Mouse (Mus musculus) WW6 (cell line): Measurements from ENCODE around the gene Col12a1.
"Not testable (repeated sequence)": the region's sequence is repeated elsewhere in the genome, so short reads cannot be mapped to it uniquely, and the experiment has no call there.

Experiments used
- DNase-seq: peaks from one replicate; pipeline ENCODE4 v3.0.0-alpha.2; 2013; ENCODE audit warnings: low read depth, low spot score

Col12a1 gene

GRCm38 (mm10) chr9:79689771-79690535, 28.7 kb downstream of the Col12a1 start:
- no peak for DNase-seq

GRCm38 (mm10) chr9:79689342-79689741, 29.3 kb downstream of the Col12a1 start:
- DNase-seq = no peak

- DNase-seq = no peak
Observed at GRCm38 (mm10) chr9:79687227-79687626, 31.4 kb downstream of the Col12a1 start.

DNA sequence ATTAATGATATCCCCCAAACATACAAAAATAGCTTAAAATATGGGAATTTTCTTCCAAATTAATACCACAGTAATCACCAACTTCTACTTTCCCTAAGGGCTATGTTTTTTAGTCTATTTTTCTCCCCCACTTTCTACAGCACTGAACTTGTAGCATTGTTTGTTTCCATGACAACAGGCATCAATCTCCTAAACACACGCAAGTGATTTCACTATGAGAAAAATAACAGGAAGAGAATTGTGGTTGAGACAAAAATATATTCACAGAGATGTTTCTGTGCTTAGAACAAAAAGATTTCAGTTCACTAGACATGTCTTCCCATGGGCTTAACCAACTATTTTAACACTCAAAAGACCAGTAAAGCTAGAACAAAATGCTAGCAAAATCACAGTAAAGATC, 32.6 kb downstream of the Col12a1 start:
- no peak for DNase-seq

DNA sequence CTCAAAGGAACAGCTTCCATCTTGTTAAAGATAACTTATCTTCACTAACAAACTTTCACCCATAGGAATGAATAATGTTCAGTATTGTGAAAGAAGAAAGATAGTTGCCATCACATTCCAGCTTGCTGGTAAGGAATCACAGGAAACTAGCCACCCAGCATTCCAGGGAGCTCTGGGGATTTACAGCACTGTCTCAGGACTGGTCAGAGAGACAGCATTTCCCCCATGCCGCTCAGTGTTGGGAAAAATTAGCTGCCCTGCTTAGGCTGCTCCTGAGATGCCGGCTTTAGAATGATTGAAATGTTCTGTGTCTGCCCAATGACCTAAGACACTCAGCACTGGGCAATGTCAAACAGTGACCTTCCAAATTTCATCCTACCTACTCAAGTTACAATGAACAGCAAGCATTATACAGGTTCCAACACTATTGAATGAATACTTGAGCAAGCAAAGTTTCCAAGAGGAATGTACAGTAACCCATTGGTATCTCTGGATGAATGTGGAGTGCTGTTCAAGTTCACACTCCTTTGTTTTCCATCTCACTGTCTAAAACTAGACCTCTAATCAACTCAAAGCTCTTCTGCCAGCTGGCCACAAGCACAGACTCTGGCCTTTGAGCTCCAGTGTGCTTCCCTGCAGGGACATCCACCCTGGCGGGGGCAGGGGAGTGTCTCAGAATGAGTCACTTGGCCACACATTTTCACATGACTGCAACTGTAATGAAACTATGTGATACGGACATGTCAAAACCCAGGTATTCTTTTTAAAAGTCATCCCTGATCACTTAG, 38.0 kb downstream of the Col12a1 start:
- DNase-seq = no peak

GRCm38 (mm10) chr9:79668806-79669205, 49.8 kb downstream of the Col12a1 start:
- DNase-seq = not testable (repeated sequence)

- no peak for DNase-seq
Observed at GRCm38 (mm10) chr9:79653327-79654150, 65.1 kb downstream of the Col12a1 start.

DNA sequence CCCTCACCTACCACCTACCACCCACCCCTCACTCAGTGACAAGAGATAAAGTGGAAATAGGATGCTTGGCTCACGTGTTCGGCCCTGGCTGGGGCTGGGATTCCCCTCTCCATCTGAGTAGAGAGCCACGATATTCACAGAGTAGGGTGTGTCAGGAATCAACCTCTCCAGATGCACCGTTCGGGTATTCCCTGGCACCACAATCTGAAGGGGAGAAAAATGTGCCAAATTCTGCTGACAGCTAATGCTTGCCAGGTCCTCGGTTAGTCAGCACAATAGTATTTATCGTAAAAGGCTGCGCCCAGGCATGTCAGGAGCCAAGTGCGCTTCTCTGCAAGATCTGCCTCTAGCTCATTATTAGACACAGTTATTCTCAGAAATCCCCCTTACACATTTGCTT, 70.0 kb downstream of the Col12a1 start:
- no peak for DNase-seq

DNA sequence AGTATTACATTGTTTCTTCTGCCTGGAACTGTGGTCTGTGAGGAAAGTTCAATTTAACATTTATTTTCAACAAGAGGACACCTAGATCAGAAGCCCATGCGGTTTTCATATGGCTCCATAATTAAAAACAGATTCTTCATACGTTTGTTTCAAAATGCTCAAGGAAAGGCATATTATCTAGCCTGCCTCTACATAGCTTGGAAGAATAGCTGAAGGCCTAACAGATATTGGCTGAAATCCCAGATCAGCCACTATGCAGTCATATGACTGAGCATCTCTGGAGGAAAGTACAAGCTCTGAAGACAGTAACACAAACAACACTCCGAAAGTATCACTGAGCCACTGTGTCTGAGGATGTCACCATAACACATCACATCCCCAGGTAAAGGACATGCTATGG, 72.9 kb downstream of the Col12a1 start:
- no peak for DNase-seq

DNA sequence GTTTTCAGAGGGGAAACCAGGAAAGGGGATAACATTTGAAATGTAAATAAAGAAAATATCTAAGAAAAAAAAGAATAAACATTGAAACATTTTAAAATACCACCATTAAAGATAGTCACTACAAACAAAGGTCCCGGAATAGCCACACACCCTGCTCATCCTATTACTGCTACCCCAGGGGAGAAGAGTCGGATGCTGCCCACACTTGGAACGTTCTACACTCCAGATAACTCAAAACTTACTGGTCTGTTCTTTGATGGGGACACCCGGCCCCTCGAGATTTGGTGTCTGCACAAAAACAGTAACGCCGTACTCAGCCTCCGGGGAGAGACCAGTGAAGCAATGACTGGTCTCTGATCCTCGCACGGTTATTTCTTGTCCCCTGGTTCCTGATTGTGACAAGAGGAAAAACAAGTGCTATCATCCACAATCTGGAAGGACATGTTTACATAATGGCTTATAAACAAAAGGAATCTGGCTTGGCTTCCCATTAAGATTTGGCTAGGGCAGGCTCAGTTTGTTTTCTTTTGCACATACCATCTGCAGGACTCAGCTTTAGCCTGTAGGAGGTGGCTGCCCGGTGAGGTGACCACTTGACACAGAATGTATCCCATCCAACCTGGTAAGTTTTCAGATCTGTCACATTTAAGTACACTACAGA, 79.1 kb downstream of the Col12a1 start:
- DNase-seq = no peak

GRCm38 (mm10) chr9:79637879-79638278, 80.8 kb downstream of the Col12a1 start:
- no peak for DNase-seq

DNA sequence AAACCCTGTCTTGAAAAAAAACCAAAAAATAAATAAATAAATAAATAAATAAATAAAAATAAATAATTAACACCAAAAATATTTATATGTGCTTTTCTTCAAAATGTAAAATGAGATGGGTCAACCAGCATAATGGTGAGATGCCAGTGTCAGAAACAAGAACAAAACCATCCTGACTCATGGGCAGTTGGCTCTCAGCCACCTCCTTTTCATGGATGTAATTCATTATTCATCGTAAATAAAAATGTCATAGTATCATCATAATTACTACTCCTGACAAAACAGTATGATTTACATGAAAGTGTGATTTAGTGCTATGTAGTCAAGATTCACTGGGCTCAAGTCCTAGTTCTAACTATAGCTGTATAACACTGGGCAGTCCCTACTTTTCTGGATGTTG, 84.6 kb downstream of the Col12a1 start:
- DNase-seq = no peak

DNA sequence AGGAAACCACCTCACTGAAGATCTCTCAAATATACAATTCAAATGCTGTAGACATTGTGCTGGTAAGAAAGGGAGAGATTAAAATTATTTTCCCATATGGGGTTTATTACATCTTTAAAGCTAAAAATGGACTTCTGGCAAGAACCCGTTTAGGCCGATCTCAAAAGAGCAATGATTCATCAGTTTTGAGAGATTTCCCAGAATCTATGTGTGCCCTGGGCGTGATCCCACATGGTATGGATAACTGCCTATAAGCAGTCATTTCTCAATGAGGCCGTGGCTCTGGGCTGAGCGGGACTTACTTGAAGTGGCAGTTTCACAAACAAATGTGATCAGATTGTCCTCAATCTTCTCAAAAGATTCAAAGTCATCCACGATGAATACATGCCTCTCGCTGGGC, 87.4 kb downstream of the Col12a1 start:
- no peak for DNase-seq

DNA sequence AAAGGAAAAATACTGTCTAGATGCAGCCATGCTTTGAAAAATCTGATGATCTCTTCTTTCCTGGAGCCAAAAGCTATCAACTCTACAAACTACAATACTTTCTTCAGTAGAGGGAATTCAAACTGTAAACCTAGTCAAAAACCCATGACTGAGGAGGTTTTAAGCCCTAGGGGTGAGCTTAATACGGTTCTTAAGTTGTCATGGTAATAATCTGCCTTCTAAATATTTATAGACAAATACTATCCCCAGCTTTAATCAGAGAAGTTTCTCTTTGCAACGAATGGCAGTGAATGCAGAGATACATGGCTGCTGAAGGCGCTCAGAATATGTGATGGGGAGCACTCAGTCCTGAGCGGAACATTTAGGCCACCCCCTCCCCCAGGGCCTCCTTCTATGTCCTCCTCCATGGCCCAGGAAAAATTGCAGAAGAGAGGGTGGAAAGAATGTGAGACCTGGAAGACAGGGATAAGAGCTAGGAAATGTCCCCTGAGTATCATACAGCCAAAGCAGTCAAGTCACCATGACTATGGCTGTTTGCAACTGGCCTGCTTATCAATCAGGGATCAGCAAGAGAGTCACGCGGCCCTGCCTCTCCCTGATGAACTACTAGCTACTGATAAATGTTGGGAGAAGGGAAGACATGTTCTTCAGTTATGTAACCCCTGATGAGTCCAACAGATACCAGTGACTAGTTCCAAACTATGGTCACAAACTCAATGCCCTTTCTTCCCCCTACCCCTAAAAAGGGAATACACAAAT, 99.6 kb downstream of the Col12a1 start:
- DNase-seq = no peak

DNA sequence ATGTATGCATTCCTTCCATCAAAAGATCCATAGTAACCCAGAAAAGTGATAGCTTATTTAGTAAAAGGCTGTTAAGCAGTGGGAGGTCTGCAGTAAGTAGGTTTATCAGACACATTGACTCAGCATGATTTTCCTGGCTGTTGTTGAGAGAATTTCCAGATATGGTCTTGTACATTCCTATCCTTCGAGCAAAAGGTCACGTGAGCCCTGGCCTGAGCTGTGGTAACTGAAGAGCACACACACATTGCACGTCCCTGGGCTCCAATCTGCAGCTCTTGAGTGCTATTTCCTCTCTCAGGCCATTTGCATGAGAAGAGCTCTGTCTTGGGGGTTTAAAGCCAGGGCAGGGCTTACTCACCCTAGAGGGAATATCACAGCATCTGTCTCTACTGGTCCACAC, 101.3 kb downstream of the Col12a1 start:
- no peak for DNase-seq

- no peak for DNase-seq
Observed at GRCm38 (mm10) chr9:79616040-79616439, 102.6 kb downstream of the Col12a1 start.

DNA sequence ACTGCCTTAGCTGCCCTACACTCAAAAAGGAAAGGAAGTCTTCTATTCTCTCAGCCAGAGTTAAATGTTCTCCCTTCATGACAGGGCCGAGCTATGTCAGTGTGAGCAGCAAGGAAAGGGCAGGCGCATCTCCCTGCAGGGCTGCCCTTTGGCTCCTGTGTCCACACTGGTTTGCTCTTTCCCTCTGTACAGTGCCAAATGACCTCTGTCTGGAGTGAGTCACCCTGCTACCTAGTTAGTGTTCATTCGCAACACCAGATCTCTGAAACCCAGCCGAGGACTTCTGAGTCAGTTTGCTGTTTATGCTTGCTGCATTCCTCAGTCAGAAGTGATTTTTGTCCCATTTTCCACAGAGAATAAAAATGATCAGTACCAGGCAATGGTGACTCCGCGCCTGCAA, 108.3 kb downstream of the Col12a1 start:
- no peak for DNase-seq

DNA sequence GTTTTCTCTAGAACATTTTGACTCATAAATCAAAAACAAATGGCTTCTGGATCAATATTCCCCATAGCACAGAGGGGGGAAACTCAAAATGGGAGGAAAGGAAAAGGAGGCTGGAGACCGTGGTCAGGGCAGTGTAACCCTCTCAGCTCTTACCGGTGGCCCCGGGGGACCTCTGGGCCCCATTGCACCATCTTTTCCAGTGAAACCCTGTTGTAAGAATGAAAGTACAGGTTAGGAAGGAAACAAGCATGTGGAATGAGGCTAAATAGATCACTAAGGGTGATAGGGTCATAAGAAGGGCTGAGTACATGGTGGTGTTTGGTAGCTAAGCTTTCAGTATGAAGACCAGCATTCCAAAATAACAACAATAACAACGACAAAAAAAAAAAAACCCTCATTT, 109.0 kb downstream of the Col12a1 start:
- no peak for DNase-seq

- DNase-seq = no peak
Observed at GRCm38 (mm10) chr9:79608795-79609194, 109.8 kb downstream of the Col12a1 start.

GRCm38 (mm10) chr9:79608062-79608531, 110.5 kb downstream of the Col12a1 start:
- DNase-seq = no peak

DNA sequence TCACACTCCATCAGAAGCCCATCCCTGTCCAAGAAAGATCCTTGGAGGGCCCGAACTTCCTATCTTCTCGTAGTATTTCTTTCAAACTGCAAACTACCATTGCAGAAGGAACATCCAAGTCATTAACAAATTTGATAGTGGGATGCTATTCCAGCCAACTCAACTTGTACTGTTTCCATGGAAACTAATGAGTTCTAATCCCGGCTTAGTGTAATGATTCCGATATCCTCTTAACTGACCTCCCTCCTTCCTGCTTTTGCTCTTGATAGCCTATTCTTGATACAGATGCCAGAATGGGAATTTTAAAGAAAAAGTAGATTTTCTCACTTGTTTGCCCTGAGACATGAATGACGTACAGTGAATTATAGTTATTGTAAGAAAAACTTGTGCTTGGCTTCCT, 112.5 kb downstream of the Col12a1 start:
- DNase-seq = no peak
